Comparison of ENCODE assay signal across 23 mouse cellular contexts in genomic region chr16:72531337-72531736, GRCm38 (mm10).
DNase-seq lines count a peak whose midpoint lies in the region; ATAC-seq and TF ChIP-seq lines count a peak whose summit lies in the region.
"Had no signal": no experiment of that assay in that cellular context is flagged by ENCODE, and none has a peak within 500 bp of the region (broad histone marks: within the 10 kb centered on the region; RNA-seq: fewer than 3 reads in every experiment).

No protein-coding gene starts in this region.

- 61% methylated on average over 2 of the region's 2 CpGs for WGBS in midbrain, embryonic 10.5 days
- WGBS in midbrain, embryonic 15.5 days, result 27% methylated on average over 2 of the region's 2 CpGs
- WGBS in midbrain, embryonic 14.5 days, result 54% methylated on average over 2 of the region's 2 CpGs
- WGBS in midbrain, postnatal 0 days, result 54% methylated on average over 2 of the region's 2 CpGs
- 38% methylated on average over 2 of the region's 2 CpGs for WGBS in neural tube, embryonic 13.5 days

- no peak for ATAC-seq in midbrain, embryonic 15.5 days (replicated peaks)
- no peak for ATAC-seq in midbrain, embryonic 14.5 days (ENCODE audit: low FRiP score, low TSS enrichment)
- no peak for ATAC-seq in midbrain, postnatal 0 days (ENCODE audit: low FRiP score)
- peak; percentile 75; the same call in 1 of the 2 replicates for ATAC-seq in neural tube, embryonic 13.5 days (ENCODE audit: low read depth)
- ATAC-seq: CD4-positive, CD25-positive, alpha-beta regulatory T cell, adult 4 months; forebrain, embryonic 13.5 days; forebrain, embryonic 16.5 days; hindbrain, postnatal 0 days had no signal

- H3K27ac ChIP-seq in midbrain, embryonic 10.5 days (replicated peaks), result 0 out of 2 replicates have a peak overlapping the region, but pooled peaks have one; percentile 17
- no peak overlapping the region for H3K27ac ChIP-seq in midbrain, embryonic 15.5 days
- peak overlapping the region; percentile 49; the same call in 1 of the 2 replicates for H3K27ac ChIP-seq in midbrain, embryonic 14.5 days (replicated peaks; ENCODE audit: low read depth, low read length)
- no peak overlapping the region for H3K27ac ChIP-seq in midbrain, postnatal 0 days (ENCODE audit: low read depth, low read length)
- peak overlapping the region; percentile 47 for H3K27ac ChIP-seq in neural tube, embryonic 13.5 days (replicated peaks)
- H3K27ac ChIP-seq: forebrain, embryonic 10.5 days; forebrain, embryonic 13.5 days; heart, adult 2 months; hindbrain, embryonic 14.5 days; hindbrain, postnatal 0 days had no signal

- no peaks in the 10 kb centered on the region for H3K27me3 ChIP-seq in midbrain, embryonic 10.5 days (ENCODE audit: low read depth, poor library complexity, severe bottlenecking)
- no peaks in the 10 kb centered on the region for H3K27me3 ChIP-seq in midbrain, embryonic 15.5 days (replicated peaks)
- H3K27me3 ChIP-seq in midbrain, embryonic 14.5 days (ENCODE audit: control insufficient read depth, insufficient read depth, low read length), result no peaks in the 10 kb centered on the region
- no peaks in the 10 kb centered on the region for H3K27me3 ChIP-seq in midbrain, postnatal 0 days (ENCODE audit: insufficient read depth, low read length)
- H3K27me3 ChIP-seq in neural tube, embryonic 13.5 days, result no peaks in the 10 kb centered on the region
- H3K27me3 ChIP-seq: forebrain, embryonic 13.5 days had no signal

- no peak overlapping the region for H3K4me3 ChIP-seq in midbrain, embryonic 10.5 days
- H3K4me3 ChIP-seq in midbrain, embryonic 15.5 days, result no peak overlapping the region
- no peak overlapping the region for H3K4me3 ChIP-seq in midbrain, embryonic 14.5 days (replicated peaks; ENCODE audit: low read depth, low read length)
- no peak overlapping the region for H3K4me3 ChIP-seq in midbrain, postnatal 0 days (ENCODE audit: low read depth, low read length)
- H3K4me3 ChIP-seq in neural tube, embryonic 13.5 days, result no peak overlapping the region
- H3K4me3 ChIP-seq: forebrain, embryonic 10.5 days; forebrain, embryonic 13.5 days; heart, adult 2 months had no signal

- H3K9me3 ChIP-seq in midbrain, embryonic 10.5 days (replicated peaks), result no peaks in the 10 kb centered on the region
- H3K9me3 ChIP-seq in midbrain, embryonic 15.5 days, result no peaks in the 10 kb centered on the region
- H3K9me3 ChIP-seq in midbrain, embryonic 14.5 days (ENCODE audit: control insufficient read depth, low read length), result no peaks in the 10 kb centered on the region
- H3K9me3 ChIP-seq in midbrain, postnatal 0 days (ENCODE audit: low read length), result no peaks in the 10 kb centered on the region
- no peaks in the 10 kb centered on the region for H3K9me3 ChIP-seq in neural tube, embryonic 13.5 days
- H3K9me3 ChIP-seq: forebrain, embryonic 10.5 days; forebrain, embryonic 13.5 days had no signal

- TF ChIP-seq POLR2A in brain, embryonic 14.5 days (IDR thresholded peaks at IDR 0.05; ENCODE audit: borderline replicate concordance, extremely low read depth, insufficient read depth, insufficient read length, poor library complexity, severe bottlenecking), result no peak

- no peak overlapping the region for H3K4me2 ChIP-seq in midbrain, embryonic 15.5 days
- H3K4me2 ChIP-seq in midbrain, embryonic 14.5 days (ENCODE audit: low read length), result no peak overlapping the region
- no peak overlapping the region for H3K4me2 ChIP-seq in midbrain, postnatal 0 days (ENCODE audit: low read depth, low read length, poor library complexity, severe bottlenecking)
- no peak overlapping the region for H3K4me2 ChIP-seq in neural tube, embryonic 13.5 days
- H3K4me2 ChIP-seq: forebrain, embryonic 13.5 days; heart, embryonic 11.5 days; hindbrain, embryonic 14.5 days had no signal

- 0 out of 2 replicates have a peak, but pooled peaks cover 3% of the 10 kb centered on the region for H3K4me1 ChIP-seq in midbrain, embryonic 10.5 days
- no peaks in the 10 kb centered on the region for H3K4me1 ChIP-seq in midbrain, embryonic 15.5 days
- 0 out of 2 replicates have a peak, but pooled peaks cover 4% of the 10 kb centered on the region for H3K4me1 ChIP-seq in midbrain, embryonic 14.5 days (ENCODE audit: control insufficient read depth, insufficient read depth, low read length)
- H3K4me1 ChIP-seq in midbrain, postnatal 0 days (ENCODE audit: insufficient read depth, low read length), result no peaks in the 10 kb centered on the region; the same call in 1 of the 2 replicates
- peaks cover 8% of the 10 kb centered on the region; the same call in 1 of the 2 replicates for H3K4me1 ChIP-seq in neural tube, embryonic 13.5 days (replicated peaks)

- no peak for TF ChIP-seq CTCF in midbrain, postnatal 0 days (IDR thresholded peaks at IDR 0.05)
- TF ChIP-seq CTCF in brain, embryonic 14.5 days (IDR thresholded peaks at IDR 0.05; ENCODE audit: borderline replicate concordance, extremely low read depth, insufficient read depth, insufficient read length), result no peak

- no peaks in the 10 kb centered on the region for H3K36me3 ChIP-seq in midbrain, embryonic 10.5 days
- H3K36me3 ChIP-seq in midbrain, embryonic 15.5 days (replicated peaks), result no peaks in the 10 kb centered on the region
- no peaks in the 10 kb centered on the region for H3K36me3 ChIP-seq in midbrain, embryonic 14.5 days (ENCODE audit: control insufficient read depth, insufficient read depth, low read length)
- no peaks in the 10 kb centered on the region for H3K36me3 ChIP-seq in midbrain, postnatal 0 days (ENCODE audit: insufficient read depth, low read length)
- H3K36me3 ChIP-seq in neural tube, embryonic 13.5 days, result no peaks in the 10 kb centered on the region
- H3K36me3 ChIP-seq: forebrain, embryonic 10.5 days had no signal

- H3K9ac ChIP-seq in midbrain, embryonic 15.5 days, result no peak overlapping the region
- H3K9ac ChIP-seq in midbrain, embryonic 14.5 days (replicated peaks; ENCODE audit: low read length), result no peak overlapping the region
- H3K9ac ChIP-seq in midbrain, postnatal 0 days (replicated peaks; ENCODE audit: low read length, poor library complexity, severe bottlenecking), result no peak overlapping the region
- H3K9ac ChIP-seq in neural tube, embryonic 13.5 days, result no peak overlapping the region
- H3K9ac ChIP-seq: forebrain, embryonic 13.5 days; hindbrain, embryonic 14.5 days had no signal

- no peak for DNase-seq in midbrain, embryonic 10.5 days (ENCODE audit: low spot score)
- peak; percentile 21 for DNase-seq in midbrain, embryonic 14.5 days
- DNase-seq in midbrain, postnatal 0 days (ENCODE audit: low spot score), result no peak
- peak; percentile 54 for DNase-seq in brain, embryonic 14.5 days (ENCODE audit: low read depth)
- no peak for DNase-seq in heart, adult 8-10 months (ENCODE audit: low spot score)
- DNase-seq in layer of hippocampus, adult 8-10 months (ENCODE audit: low spot score in 2 of 2), result no peak
- DNase-seq: adrenal gland, adult 8-10 months; adrenal gland, postnatal 25 days; cerebellum, adult 18-20 months; cerebellum, adult 9-10 months; cerebellum, postnatal 14 days; gastrocnemius, postnatal 10 days; gastrocnemius, postnatal 36 days; heart, adult 2 months had no signal

Comparison
In these comparisons a context has a peak if more than half of its experiments do, and no peak if none do; other contexts are left out.
1. DNase-seq: peak in midbrain, embryonic 14.5 days (single experiment) and brain, embryonic 14.5 days (single experiment); none in midbrain, embryonic 10.5 days (single experiment), midbrain, postnatal 0 days (single experiment), heart, adult 8-10 months (single experiment) and layer of hippocampus, adult 8-10 months (0 of 2).
2. H3K27ac ChIP-seq: peak in midbrain, embryonic 10.5 days (single experiment), midbrain, embryonic 14.5 days (single experiment) and neural tube, embryonic 13.5 days (single experiment); none in midbrain, embryonic 15.5 days (single experiment) and midbrain, postnatal 0 days (single experiment).